Comparison of ENCODE assay signal across 11 mouse cellular contexts in genomic region chr10:123840061-123840751, GRCm38 (mm10).
DNase-seq lines count a peak whose midpoint lies in the region; ATAC-seq and TF ChIP-seq lines count a peak whose summit lies in the region.
"Had no signal": no experiment of that assay in that cellular context is flagged by ENCODE, and none has a peak within 500 bp of the region (broad histone marks: within the 10 kb centered on the region; RNA-seq: fewer than 3 reads in every experiment).

No protein-coding gene starts in this region.

- peak overlapping the region; percentile 25 for H3K4me2 ChIP-seq in hindbrain, postnatal 0 days (ENCODE audit: low read depth, low read length)

- no peak overlapping the region for H3K4me3 ChIP-seq in hindbrain, postnatal 0 days (ENCODE audit: low read length)

- no peaks in the 10 kb centered on the region for H3K36me3 ChIP-seq in hindbrain, postnatal 0 days (ENCODE audit: insufficient read depth, low read length)

- WGBS in hindbrain, postnatal 0 days, result 29% methylated on average over 13 of the region's 13 CpGs

- ATAC-seq in hindbrain, postnatal 0 days, result no peak
- ATAC-seq in megakaryocyte, adult 5-6 weeks (ENCODE audit: poor library complexity, severe bottlenecking), result no peak

- DNase-seq in cerebellum, postnatal 10 days, result peak; percentile 4 to 18
- no peak for DNase-seq in cerebellum, adult 11 months
- peak; percentile 79 for DNase-seq in brain, adult 2 months (ENCODE audit: low read depth, low spot score)
- DNase-seq in hindbrain, postnatal 0 days (ENCODE audit: low spot score), result peak; percentile 38
- DNase-seq in left cerebral cortex, postnatal 36 days (ENCODE audit: low spot score in 2 of 2), result peak; percentile 59 to 60
- no peak for DNase-seq in lung, postnatal 10 days
- no peak for DNase-seq in gastrocnemius, postnatal 10 days
- DNase-seq: lung, postnatal 14 days; thymus, postnatal 14 days had no signal

- no peaks in the 10 kb centered on the region for H3K4me1 ChIP-seq in hindbrain, postnatal 0 days (ENCODE audit: insufficient read depth, low read length)

- no peak overlapping the region for H3K9ac ChIP-seq in hindbrain, postnatal 0 days (replicated peaks; ENCODE audit: low read length)

- no peaks in the 10 kb centered on the region for H3K27me3 ChIP-seq in hindbrain, postnatal 0 days (ENCODE audit: insufficient read depth, low read length)

- no peaks in the 10 kb centered on the region for H3K9me3 ChIP-seq in hindbrain, postnatal 0 days (ENCODE audit: low read length)

- H3K27ac ChIP-seq in hindbrain, postnatal 0 days, result no peak overlapping the region
- H3K27ac ChIP-seq: kidney, postnatal 0 days had no signal

- TF ChIP-seq CTCF in hindbrain, postnatal 0 days (IDR thresholded peaks at IDR 0.05; ENCODE audit: low read depth), result no peak

- intact Hi-C loops in left cerebral cortex, postnatal 36 days (cut with DNase I), result no loop called here

Comparison
In these comparisons a context has a peak if more than half of its experiments do, and no peak if none do; other contexts are left out.
1. DNase-seq: peak in cerebellum, postnatal 10 days (2 of 2), brain, adult 2 months (single experiment), hindbrain, postnatal 0 days (single experiment) and left cerebral cortex, postnatal 36 days (2 of 2); none in cerebellum, adult 11 months (single experiment), lung, postnatal 10 days (single experiment) and gastrocnemius, postnatal 10 days (single experiment).